Mouse (Mus musculus): ENCODE measurements at regions not wholly inside any gene's neighbourhood (a gene's known extent, or its start where the extent isn't known, plus 50 kb on each side); places are given as distances from the start of the nearest gene placed in this dataset.

- DNase-seq (ENCODE audit: low spot score in 2 of 2) = no peak
- intact Hi-C loops (cut with DNase I) = no loop called here
These were observed 209.2 kb downstream of the Il20rb start for GRCm38 (mm10) chr9:100277361-100277760.

DNA sequence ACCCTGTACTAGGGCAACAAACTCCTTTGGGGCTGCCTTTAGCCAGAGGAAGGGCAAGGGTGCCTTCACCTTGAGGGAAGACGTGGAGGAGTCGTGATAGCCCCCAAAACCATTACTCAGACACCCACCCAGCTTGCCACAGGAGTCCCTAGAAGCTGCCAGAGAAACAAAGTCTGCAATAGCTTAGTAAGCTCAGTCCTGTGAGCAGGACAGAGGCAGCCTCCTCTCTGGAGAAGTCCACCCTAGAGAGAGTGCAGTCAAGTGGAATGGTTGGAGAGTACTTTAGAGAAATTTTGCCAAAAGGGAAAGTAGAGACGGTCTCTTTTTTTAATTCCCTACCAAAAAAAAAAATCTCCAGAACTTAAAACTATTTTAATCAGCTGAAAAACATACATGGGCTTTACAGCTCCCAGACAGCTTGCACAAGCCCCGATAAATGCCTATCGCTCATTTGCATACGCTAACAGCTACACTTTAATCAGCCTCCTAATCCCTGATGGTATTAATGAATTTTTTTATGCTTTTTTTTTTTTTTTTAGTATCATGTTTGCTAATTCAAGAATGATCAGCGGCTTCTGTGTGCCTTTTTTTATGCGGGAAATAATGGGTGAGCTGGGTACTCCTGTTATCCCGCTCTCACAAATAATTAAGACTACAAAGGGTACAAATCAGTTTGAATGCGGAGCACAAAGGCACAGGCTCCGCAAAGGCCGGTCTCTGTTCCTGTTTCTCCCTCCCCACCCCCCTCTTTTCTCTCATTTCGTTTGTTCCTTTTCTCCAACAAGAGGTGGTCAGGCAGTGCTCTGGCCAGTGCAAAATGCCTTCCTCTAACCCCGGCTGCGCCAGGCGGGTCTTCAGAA, 219.8 kb downstream of the Il20rb start:
- no peak for DNase-seq (ENCODE audit: low spot score in 2 of 2)
- intact Hi-C loops (cut with DNase I) = no loop called here

- DNase-seq (ENCODE audit: low spot score in 2 of 2) = no peak
- intact Hi-C loops (cut with DNase I) = no loop called here
These were observed 234.2 kb downstream of the Il20rb start for GRCm38 (mm10) chr9:100252409-100252808.
